Mouse (Mus musculus): ENCODE data around the gene Ip6k2. TPM values are rescaled to one million over a fixed set of nuclear protein-coding genes. Genes with fewer than 3 reads are reported as not detected.

The Ip6k2 gene
- polyA plus RNA-seq, 2 experiments: 11.7 to 29.2 TPM

GRCm38 (mm10) chr9:108752142-108752920 lies 31.3 kb upstream of the Ip6k2 start:
- H3K9me3 ChIP-seq (ENCODE audit: control insufficient read depth, low read length): no peaks in the 10 kb centered on the region
- H3K4me1 ChIP-seq (replicated peaks; ENCODE audit: control insufficient read depth in 2 of 2, insufficient read depth in 2 of 2, low read length in 1 of 2): peaks cover 0 to 8% of the 10 kb centered on the region in 2 experiments; a peak in 3 of 4 replicates
- no peaks in the 10 kb centered on the region for H3K36me3 ChIP-seq (replicated peaks; ENCODE audit: control insufficient read depth, insufficient read depth, low read depth)
- 67% methylated on average over 11 of the region's 11 CpGs for WGBS (ENCODE audit: insufficient replicate concordance)
- ATAC-seq (ENCODE audit: insufficient read depth) (no peak), DNase-seq (ENCODE audit: low read depth in 3 of 3, low spot score in 3 of 3) (no peak)
- H3K4me2 ChIP-seq (ENCODE audit: low read depth): no peak overlapping the region
- no peak overlapping the region for H3K4me3 ChIP-seq (ENCODE audit: insufficient read depth in 1 of 2, low read depth in 2 of 2, low read length in 2 of 2)
- no peak overlapping the region for H3K9ac ChIP-seq (replicated peaks)
- H3K27ac ChIP-seq: no peak overlapping the region
- H3K27me3 ChIP-seq (ENCODE audit: control insufficient read depth, insufficient read depth, low read length): no peaks in the 10 kb centered on the region
- TF ChIP-seq EP300 (IDR thresholded peaks at IDR 0.05; ENCODE audit: low read depth) (no peak), CTCF (IDR thresholded peaks at IDR 0.05; ENCODE audit: low read depth) (no peak)

GRCm38 (mm10) chr9:108753326-108753725 lies 30.3 kb upstream of the Ip6k2 start:
- ATAC-seq (ENCODE audit: insufficient read depth) (no peak), DNase-seq (ENCODE audit: low read depth in 3 of 3, low spot score in 3 of 3) (peak in 1 of 3 experiments; percentile 16)
- 60% methylated on average over 9 of the region's 9 CpGs for WGBS (ENCODE audit: insufficient replicate concordance)
- no peaks in the 10 kb centered on the region for H3K36me3 ChIP-seq (replicated peaks; ENCODE audit: control insufficient read depth, insufficient read depth, low read depth)
- no peak overlapping the region for H3K4me3 ChIP-seq (ENCODE audit: insufficient read depth in 1 of 2, low read depth in 2 of 2, low read length in 2 of 2)
- no peaks in the 10 kb centered on the region for H3K27me3 ChIP-seq (ENCODE audit: control insufficient read depth, insufficient read depth, low read length)
- TF ChIP-seq EP300 (IDR thresholded peaks at IDR 0.05; ENCODE audit: low read depth) (no peak), CTCF (IDR thresholded peaks at IDR 0.05; ENCODE audit: low read depth) (peak; percentile 84)
- peaks cover 0 to 3% of the 10 kb centered on the region in 2 experiments; a peak in 1 of 4 replicates for H3K4me1 ChIP-seq (replicated peaks; ENCODE audit: control insufficient read depth in 2 of 2, insufficient read depth in 2 of 2, low read length in 1 of 2)
- H3K9me3 ChIP-seq (ENCODE audit: control insufficient read depth, low read length): no peaks in the 10 kb centered on the region
- no peak overlapping the region for H3K27ac ChIP-seq
- no peak overlapping the region for H3K4me2 ChIP-seq (ENCODE audit: low read depth)
- H3K9ac ChIP-seq (replicated peaks): no peak overlapping the region

- WGBS (ENCODE audit: insufficient replicate concordance): 57% methylated on average over 3 of the region's 3 CpGs
- H3K27me3 ChIP-seq (ENCODE audit: control insufficient read depth, insufficient read depth, low read length): no peaks in the 10 kb centered on the region
- no peaks in the 10 kb centered on the region for H3K4me1 ChIP-seq (replicated peaks; ENCODE audit: control insufficient read depth in 2 of 2, insufficient read depth in 2 of 2, low read length in 1 of 2)
- ATAC-seq (ENCODE audit: insufficient read depth): no peak
- H3K9ac ChIP-seq (replicated peaks): no peak overlapping the region
- no peak for TF ChIP-seq EP300 (IDR thresholded peaks at IDR 0.05; ENCODE audit: low read depth)
- no peaks in the 10 kb centered on the region for H3K9me3 ChIP-seq (ENCODE audit: control insufficient read depth, low read length)
- no peaks in the 10 kb centered on the region for H3K36me3 ChIP-seq (replicated peaks; ENCODE audit: control insufficient read depth, insufficient read depth, low read depth)
- no peak overlapping the region for H3K4me2 ChIP-seq (ENCODE audit: low read depth)
- no peak overlapping the region for H3K4me3 ChIP-seq (ENCODE audit: insufficient read depth in 1 of 2, low read depth in 2 of 2, low read length in 2 of 2)
- no peak for DNase-seq (ENCODE audit: low read depth in 3 of 3, low spot score in 3 of 3)
- H3K27ac ChIP-seq: no peak overlapping the region
Measured at GRCm38 (mm10) chr9:108753976-108754375, 29.6 kb upstream of the Ip6k2 start.

- H3K9me3 ChIP-seq (ENCODE audit: control insufficient read depth, low read length): no peaks in the 10 kb centered on the region
- WGBS (ENCODE audit: insufficient replicate concordance): 65% methylated on average over 5 of the region's 5 CpGs
- no peaks in the 10 kb centered on the region for H3K36me3 ChIP-seq (replicated peaks; ENCODE audit: control insufficient read depth, insufficient read depth, low read depth)
- TF ChIP-seq CTCF (IDR thresholded peaks at IDR 0.05; ENCODE audit: low read depth) (no peak), EP300 (IDR thresholded peaks at IDR 0.05; ENCODE audit: low read depth) (no peak)
- H3K4me1 ChIP-seq (replicated peaks; ENCODE audit: control insufficient read depth in 2 of 2, insufficient read depth in 2 of 2, low read length in 1 of 2): no peaks in the 10 kb centered on the region
- DNase-seq (ENCODE audit: low read depth in 3 of 3, low spot score in 3 of 3): no peak
- no peak for ATAC-seq (ENCODE audit: insufficient read depth)
- H3K27ac ChIP-seq: no peak overlapping the region
- H3K9ac ChIP-seq (replicated peaks): no peak overlapping the region
- no peak overlapping the region for H3K4me2 ChIP-seq (ENCODE audit: low read depth)
- H3K27me3 ChIP-seq (ENCODE audit: control insufficient read depth, insufficient read depth, low read length): no peaks in the 10 kb centered on the region
- H3K4me3 ChIP-seq (ENCODE audit: insufficient read depth in 1 of 2, low read depth in 2 of 2, low read length in 2 of 2): no peak overlapping the region
Measured at GRCm38 (mm10) chr9:108754423-108754822, 29.2 kb upstream of the Ip6k2 start.

- TF ChIP-seq EP300 (IDR thresholded peaks at IDR 0.05; ENCODE audit: low read depth) (no peak), CTCF (IDR thresholded peaks at IDR 0.05; ENCODE audit: low read depth) (no peak)
- WGBS (ENCODE audit: insufficient replicate concordance): 59% methylated on average over 6 of the region's 6 CpGs
- no peak for ATAC-seq (ENCODE audit: insufficient read depth)
- Histone ChIP-seq H3K4me2 (ENCODE audit: low read depth) (no peak overlapping the region), H3K27me3 (ENCODE audit: control insufficient read depth, insufficient read depth, low read length) (no peaks in the 10 kb centered on the region), H3K36me3 (replicated peaks; ENCODE audit: control insufficient read depth, insufficient read depth, low read depth) (no peaks in the 10 kb centered on the region), H3K4me3 (ENCODE audit: insufficient read depth in 1 of 2, low read depth in 2 of 2, low read length in 2 of 2) (no peak overlapping the region), H3K9me3 (ENCODE audit: control insufficient read depth, low read length) (no peaks in the 10 kb centered on the region), H3K27ac (no peak overlapping the region), H3K4me1 (replicated peaks; ENCODE audit: control insufficient read depth in 2 of 2, insufficient read depth in 2 of 2, low read length in 1 of 2) (no peaks in the 10 kb centered on the region), H3K9ac (replicated peaks) (no peak overlapping the region)
- no peak for DNase-seq (ENCODE audit: low read depth in 3 of 3, low spot score in 3 of 3)
Measured at GRCm38 (mm10) chr9:108757406-108757805, 26.2 kb upstream of the Ip6k2 start.

Measured in liver, embryonic 14.5 days (tissue).